Mouse (Mus musculus) retina, postnatal 1 day (tissue): Measurements from ENCODE around the gene Tfpt.

Experiments
- DNase-seq: peaks from one replicate; pipeline ENCODE4 v3.0.0-alpha.2; 2012

Gene Tfpt

GRCm38 (mm10) chr7:3629543-3630477 is at the start of gene Tfpt, which contains the start of gene Prpf31:
Tfpt (minus strand) TSS chr7:3629929.
Prpf31 (plus strand) TSS chr7:3629985.
- peak; percentile 98 for DNase-seq

GRCm38 (mm10) chr7:3677342-3677741 is 47.6 kb upstream of the Tfpt start, which contains the start of gene Tmc4:
Tmc4 (minus strand) TSS chr7:3677553.
- DNase-seq: no peak

GRCm38 (mm10) chr7:3676371-3676770 is 46.6 kb upstream of the Tfpt start:
- DNase-seq: no peak

- DNase-seq: no peak
Observed at GRCm38 (mm10) chr7:3675228-3675548, 45.5 kb upstream of the Tfpt start.

GRCm38 (mm10) chr7:3674507-3675227 is 44.9 kb upstream of the Tfpt start:
- DNase-seq: peak; percentile 88

- DNase-seq: peak; percentile 5
Observed at GRCm38 (mm10) chr7:3666921-3667391, 37.2 kb upstream of the Tfpt start.

GRCm38 (mm10) chr7:3665215-3666114 is 35.7 kb upstream of the Tfpt start, which contains the start of gene Leng1:
Leng1 (minus strand) TSS chr7:3665840.
- DNase-seq: peak; percentile 99

GRCm38 (mm10) chr7:3664524-3665214 is 34.9 kb upstream of the Tfpt start:
- DNase-seq: no peak

- DNase-seq: no peak
Observed at GRCm38 (mm10) chr7:3658578-3658977, 28.8 kb upstream of the Tfpt start.

GRCm38 (mm10) chr7:3656966-3657365 is 27.2 kb upstream of the Tfpt start:
- no peak for DNase-seq

- DNase-seq: no peak
Observed at GRCm38 (mm10) chr7:3646641-3647040, 16.9 kb upstream of the Tfpt start.

- DNase-seq: no peak
Observed at GRCm38 (mm10) chr7:3646188-3646587, 16.5 kb upstream of the Tfpt start.

GRCm38 (mm10) chr7:3645488-3646025 is 15.8 kb upstream of the Tfpt start:
- no peak for DNase-seq

- DNase-seq: peak; percentile 100
Observed at GRCm38 (mm10) chr7:3644672-3645487, 15.2 kb upstream of the Tfpt start, which contains the start of gene Cnot3. Cnot3 (plus strand) TSS chr7:3645268.

GRCm38 (mm10) chr7:3644348-3644671 is 14.6 kb upstream of the Tfpt start:
- no peak for DNase-seq

GRCm38 (mm10) chr7:3643843-3644242 is 14.1 kb upstream of the Tfpt start:
- DNase-seq: no peak

GRCm38 (mm10) chr7:3643412-3643811 is 13.7 kb upstream of the Tfpt start:
- no peak for DNase-seq

GRCm38 (mm10) chr7:3630478-3630815 is 718 bp upstream of the Tfpt start:
- no peak for DNase-seq

GRCm38 (mm10) chr7:3629030-3629429 is 699 bp downstream of the Tfpt start:
- no peak for DNase-seq

GRCm38 (mm10) chr7:3617242-3617995 is 12.3 kb downstream of the Tfpt start, which contains the start of gene Ndufa3:
Ndufa3 (plus strand) TSS chr7:3617373.
- peak; percentile 95 for DNase-seq
